Mouse (Mus musculus): Measurements from ENCODE around the gene Cd163.
A peak's percentile ranks its signal among the peaks of the same experiment; 100 is the strongest.

Gene Cd163

GRCm38 (mm10) chr6:124364328-124364727 is 59.9 kb downstream of the Cd163 start:
- DNase-seq (ENCODE audit: low spot score in 2 of 2), result no peak

- DNase-seq (ENCODE audit: low spot score in 2 of 2), result no peak
Measured at GRCm38 (mm10) chr6:124373584-124374206, 69.2 kb downstream of the Cd163 start.

- DNase-seq (ENCODE audit: low spot score in 2 of 2), result no peak
Measured at GRCm38 (mm10) chr6:124374683-124375082, 70.2 kb downstream of the Cd163 start.

- peak; percentile 76 to 80 for DNase-seq (ENCODE audit: low spot score in 2 of 2)
Measured at GRCm38 (mm10) chr6:124375435-124375884, 71.0 kb downstream of the Cd163 start.

- DNase-seq (ENCODE audit: low spot score in 2 of 2), result no peak
Measured at GRCm38 (mm10) chr6:124376311-124376710, 71.9 kb downstream of the Cd163 start.

- DNase-seq (ENCODE audit: low spot score in 2 of 2), result no peak
Measured at GRCm38 (mm10) chr6:124377494-124378255, 73.2 kb downstream of the Cd163 start.

GRCm38 (mm10) chr6:124379331-124379730 is 74.9 kb downstream of the Cd163 start:
- DNase-seq (ENCODE audit: low spot score in 2 of 2), result peak; percentile 47 to 76
